Mouse (Mus musculus) ovary, postnatal 14 days (tissue): ENCODE data around the gene Arhgap21.

ENCODE experiments used
- DNase-seq: peaks from one replicate; pipeline ENCODE4 v3.0.0; 2022; ENCODE audit warnings: low spot score

Gene Arhgap21

DNA sequence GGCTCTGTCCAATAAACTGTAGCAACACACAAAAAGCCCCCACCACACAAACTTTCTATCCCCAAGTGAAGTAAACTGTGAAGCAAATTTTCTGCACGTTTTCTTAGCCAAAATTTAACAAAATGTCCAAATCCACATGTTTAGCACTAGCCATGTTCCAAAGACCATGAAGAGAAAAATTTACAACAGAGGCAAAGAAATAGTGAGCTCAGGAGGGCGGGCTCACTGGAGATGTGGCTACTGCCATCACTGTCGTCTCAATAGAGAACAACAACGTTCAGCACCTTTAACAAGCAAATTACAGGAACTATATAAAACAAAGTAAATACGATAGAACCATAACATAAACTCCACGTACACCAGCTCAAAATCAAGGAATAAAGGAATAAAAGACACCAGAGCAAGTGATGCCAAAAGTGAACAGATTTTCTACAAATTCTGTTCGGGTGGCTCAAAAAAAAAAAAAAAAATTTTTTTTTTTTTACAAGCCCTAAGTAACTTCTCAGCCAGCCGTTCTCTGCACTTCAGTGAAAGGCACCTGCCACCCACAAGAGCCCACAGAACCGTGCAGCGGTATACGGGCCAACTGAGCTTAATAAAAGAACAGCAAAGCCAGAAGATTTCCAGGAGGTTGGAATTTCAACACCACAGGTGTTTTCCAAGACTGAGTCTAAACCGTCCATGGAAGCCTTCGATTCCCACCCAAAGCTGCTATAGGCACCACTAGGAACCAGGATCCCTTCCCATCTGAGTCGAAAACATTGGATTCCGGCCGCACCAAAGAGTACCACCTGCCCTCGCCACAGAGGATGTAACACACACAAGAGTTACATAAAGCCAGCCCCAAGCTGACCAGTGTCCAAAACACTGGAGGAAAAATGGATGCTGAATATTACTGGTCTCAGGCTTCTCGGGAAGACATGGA is 2.2 kb downstream of the Arhgap21 start:
- DNase-seq: no peak

DNA sequence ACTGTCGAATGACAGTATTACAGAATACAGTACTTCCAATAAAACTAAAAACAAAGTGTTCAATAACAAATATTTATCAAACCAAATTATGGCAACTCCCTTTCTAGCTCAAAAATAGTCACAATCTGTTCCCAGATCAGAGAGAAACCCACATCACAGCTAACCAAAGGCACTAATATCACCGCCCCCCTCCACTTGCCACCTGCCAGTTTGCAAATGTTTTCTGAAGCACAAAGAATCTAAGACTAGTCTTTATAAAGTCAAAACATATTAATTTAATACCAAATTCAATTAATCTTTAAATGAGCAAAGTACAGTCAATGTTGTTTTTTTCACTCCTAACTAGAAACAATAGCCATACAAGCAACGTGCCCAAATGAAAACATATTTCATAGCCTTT is 3.3 kb downstream of the Arhgap21 start:
- no peak for DNase-seq

DNA sequence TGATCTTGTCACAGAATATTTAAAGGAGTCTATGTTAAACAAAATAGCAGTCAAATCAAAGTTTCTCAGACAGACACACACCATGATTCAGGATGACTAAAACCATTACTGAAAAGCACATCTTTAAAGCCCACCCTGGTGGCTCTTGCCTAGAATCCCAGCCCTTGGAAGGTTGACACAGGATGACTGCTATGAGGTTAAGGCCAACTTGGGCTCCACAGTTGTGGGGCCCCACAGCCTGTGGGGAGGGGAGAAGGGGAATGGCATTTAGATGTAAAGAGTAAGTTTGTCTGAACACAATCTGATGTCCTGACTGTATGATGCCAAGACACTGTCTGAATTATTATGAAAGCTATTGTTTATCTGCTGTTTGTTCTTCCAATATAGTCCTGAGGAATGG is 4.2 kb downstream of the Arhgap21 start:
- DNase-seq: no peak

DNA sequence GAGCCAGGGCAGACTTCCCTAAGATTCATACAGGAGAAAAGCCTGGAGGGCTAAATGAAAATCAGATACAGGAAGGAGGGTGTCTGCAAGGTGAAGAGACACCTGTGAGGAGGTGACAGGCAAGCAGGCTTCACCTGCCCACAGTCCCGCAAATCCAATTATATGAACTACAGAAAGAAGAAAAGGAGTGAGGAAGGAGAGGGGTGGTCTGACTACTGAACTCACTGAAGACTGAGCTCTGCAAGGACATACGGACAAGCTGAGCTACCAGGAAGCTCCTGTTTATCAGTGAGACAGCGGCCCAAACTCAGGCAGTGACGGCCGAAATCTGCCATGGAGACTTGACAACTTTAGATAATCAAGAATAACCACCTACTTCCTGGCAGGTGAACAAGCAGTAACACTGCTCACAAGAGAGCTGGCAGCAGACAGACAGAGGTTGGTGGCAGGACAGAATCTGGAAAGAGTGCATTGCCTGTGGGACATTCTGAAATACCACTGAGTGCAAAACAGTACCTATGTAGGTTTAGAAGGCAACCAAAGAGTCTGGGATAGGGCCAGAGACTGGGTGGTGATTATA is 5.4 kb downstream of the Arhgap21 start:
- no peak for DNase-seq

DNA sequence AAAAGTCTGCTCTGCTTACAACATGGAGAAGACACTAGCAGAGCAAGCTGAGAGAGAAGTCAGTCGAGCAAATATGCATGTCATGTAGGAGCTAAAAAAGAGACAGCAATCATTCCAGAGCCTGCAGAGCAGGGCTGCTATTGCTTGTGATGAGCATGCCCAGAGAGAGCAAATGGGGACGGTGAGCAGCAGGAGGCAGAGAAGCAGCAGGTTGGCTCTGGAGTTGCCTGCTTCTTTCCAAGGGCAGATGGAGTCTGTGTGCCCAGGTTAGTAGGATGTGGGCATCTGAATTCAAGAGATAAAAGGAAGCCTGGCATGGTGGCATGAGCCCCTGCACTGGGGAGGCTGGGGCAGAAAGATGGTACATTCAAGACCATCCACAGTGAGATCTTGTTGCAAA is 6.4 kb downstream of the Arhgap21 start:
- DNase-seq: no peak

DNA sequence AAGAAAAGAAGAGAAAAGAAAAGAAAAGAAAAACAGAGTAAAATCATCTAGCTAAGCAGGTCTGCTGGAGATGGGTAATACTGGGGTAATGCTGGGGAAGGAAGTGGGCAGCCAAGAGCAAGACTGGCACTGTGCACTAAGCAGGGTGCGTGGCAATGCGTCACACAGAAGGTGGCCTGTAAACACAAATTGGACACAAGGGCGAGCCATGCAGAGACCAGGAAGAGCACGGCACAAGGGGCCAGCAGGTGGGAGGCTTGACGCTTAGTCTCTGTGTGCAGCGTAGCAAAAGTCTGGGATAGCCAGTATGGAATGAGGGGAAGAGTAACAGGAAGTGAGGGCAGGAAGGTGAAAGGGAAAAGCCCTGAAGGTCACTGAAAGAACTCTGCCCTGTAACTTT is 6.9 kb downstream of the Arhgap21 start:
- DNase-seq: no peak

DNA sequence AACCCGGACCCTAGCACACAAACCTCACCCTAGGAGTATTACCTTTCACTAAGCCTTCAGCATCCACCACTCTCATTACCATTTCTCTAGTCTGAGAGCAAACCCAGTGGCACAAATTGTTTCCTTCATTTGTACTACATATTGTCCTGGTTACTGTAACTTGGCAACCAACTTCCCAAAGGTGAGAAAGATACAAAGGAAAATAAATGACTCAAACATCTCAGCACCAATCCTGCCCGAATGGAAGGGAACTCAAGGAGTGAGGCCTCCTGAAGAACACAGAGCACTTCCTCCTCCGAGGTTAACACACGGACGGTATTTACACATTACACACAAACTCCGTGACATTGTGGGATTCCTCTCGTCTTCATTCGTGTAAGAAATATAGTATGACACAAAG is 7.4 kb downstream of the Arhgap21 start:
- no peak for DNase-seq

DNA sequence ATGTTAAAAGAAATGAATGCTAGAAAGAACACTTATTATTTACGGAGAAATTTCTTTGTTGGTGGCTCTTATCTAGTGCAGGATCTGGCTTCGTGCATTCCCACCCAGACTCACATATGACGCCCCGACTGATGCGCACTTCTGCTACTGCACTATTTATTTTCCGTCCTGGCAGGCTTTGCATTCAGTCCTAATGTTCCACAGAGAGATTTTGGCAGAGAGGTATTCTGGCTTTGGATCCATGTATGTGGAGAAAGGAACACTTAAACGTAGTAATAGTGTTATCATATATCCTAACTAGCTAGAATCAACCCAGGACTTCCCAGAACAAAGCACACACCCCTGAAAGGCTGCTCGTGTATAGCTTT is 8.0 kb downstream of the Arhgap21 start:
- DNase-seq: no peak

DNA sequence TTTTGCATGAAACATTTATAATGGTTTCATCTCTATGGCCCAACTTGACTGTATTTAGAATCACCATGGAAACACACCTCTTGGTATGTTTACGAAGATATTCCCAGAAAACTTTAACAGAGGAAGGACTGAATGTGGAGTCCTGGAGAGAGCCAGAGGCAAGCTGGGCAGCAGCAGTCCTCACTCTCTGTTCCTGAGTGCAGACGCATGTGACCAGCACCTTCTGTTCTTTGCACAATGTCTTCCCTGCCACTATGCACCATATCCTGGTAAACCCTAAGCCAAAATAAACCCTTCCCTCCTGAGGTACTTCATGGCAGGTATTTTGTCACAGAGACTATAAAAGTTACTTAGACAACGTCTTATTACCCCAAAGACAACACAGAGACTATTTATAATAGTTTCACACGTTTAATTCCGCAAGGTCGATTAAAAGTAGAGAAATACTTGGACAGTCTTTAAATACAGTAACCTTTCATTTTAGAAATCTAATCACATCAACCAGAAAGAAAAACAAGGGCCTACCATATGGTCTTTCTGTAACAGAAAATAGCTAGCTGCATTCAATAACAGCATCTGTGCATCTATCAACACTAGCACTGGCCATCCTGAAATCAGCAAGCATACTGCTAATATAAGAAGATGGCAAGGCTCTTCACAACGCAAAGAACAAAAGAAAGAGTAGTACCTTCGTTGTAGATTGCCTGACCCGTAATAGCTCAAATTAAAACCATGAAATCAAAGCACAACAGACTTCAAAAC is 8.6 kb downstream of the Arhgap21 start:
- DNase-seq: no peak

DNA sequence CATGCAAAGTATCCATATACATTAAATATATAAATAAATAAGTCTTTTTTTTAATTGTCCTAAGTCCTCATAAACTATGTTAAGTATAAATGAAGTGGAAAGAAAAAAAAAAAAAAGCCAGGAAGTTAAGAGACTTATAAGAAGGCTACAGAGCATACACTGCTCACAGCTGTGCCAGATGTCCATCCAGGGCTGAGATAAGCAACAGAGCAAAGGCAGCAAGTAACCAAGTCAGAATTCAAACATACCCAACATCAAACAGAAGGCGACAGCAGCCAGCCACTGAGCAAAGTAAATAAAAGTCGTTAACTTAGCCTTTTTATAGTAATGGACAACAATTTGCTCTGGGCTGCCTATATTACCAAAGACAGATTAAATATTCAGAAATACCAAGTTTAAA is 9.6 kb downstream of the Arhgap21 start:
- DNase-seq: no peak

DNA sequence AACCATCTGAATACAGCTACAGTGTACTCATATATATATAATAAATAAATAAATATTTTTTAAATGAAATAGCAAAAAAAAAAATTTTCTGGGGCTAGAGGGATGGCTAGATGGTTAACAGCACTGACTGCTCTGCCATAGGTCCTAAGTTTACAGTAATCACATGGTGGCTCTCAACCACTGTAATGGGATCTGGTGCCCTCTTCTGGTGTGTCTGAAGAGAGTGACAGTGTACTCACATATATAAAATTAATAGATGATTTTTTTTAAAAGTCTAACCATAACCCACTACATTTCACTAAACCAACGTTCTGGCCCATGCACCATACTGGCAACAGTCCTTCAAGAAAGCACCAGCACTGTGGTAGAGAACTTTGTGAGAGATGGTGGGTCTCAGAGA is 10.7 kb downstream of the Arhgap21 start:
- no peak for DNase-seq

DNA sequence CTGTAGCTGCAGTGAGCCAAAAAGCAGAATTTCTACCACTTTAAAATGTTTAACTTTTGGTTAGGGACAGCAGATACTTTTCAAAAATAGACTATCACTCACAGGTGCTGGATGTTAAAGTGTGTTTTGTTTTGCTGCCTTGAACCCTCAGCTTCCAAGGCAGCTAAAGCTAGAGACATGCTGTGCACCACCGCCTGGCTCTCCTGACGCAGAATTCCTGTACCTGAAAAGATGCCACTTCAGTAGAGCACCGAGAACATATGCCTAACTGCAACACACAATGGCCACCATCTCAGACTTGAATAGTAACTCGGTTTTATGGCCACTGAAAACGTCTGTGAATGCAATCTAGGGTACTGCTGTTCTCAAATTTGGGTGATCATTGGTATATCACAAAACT is 12.0 kb downstream of the Arhgap21 start:
- DNase-seq: no peak

DNA sequence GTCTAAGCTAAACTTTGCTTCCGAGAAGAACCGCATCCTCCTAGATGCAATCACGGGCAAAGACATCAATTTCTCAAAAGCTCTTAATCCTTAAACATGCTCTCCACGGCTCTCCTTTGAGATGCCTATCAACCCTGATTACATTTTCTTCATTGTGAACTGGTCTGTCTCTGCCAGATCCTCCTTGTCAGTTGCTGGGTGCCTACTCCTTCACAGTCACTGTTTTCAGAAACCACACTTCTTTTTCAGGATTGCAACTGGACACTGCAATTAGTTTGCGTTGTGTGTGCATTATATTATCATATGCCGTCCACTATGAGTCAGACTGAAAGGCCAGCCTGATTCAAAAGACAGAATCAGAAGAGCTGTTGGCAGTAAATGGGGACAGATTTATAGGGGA is 12.7 kb downstream of the Arhgap21 start:
- no peak for DNase-seq

DNA sequence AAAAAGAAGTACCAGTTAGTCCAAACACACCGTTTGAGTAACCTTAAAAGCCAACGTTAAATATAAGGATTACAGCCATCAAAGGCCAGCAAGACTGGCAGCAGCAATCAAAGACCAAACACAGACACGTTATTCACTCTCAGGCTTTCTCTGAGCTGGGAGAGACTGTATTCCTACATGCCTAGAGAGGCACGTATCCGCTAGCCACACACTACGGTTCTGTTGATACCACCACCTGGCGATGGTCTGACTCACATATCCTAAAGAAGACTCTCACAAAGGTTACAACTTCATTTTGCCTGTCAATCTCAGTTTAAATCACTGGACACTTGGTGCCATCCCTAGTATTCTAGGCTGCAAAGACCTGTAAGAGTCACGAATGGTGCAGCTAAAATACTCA is 13.3 kb downstream of the Arhgap21 start:
- no peak for DNase-seq

DNA sequence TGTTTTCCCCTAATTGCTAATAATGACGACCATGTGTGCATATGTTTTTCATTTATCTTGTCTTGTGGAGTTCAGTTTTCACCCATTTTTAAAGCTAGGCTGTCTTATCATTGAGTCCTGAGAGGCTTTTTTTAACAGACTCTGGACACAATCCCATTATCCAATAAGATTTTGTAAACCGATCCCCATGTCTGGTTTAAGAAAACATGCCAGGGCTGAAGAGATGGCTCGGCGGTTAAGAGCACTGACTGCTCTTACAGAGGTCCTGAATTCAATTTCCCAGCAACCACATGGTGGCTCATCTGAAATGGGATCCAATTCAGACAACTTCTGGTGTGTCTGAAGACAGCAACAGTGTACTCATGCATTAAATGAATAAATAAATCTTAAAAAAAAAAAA is 16.0 kb downstream of the Arhgap21 start:
- no peak for DNase-seq

DNA sequence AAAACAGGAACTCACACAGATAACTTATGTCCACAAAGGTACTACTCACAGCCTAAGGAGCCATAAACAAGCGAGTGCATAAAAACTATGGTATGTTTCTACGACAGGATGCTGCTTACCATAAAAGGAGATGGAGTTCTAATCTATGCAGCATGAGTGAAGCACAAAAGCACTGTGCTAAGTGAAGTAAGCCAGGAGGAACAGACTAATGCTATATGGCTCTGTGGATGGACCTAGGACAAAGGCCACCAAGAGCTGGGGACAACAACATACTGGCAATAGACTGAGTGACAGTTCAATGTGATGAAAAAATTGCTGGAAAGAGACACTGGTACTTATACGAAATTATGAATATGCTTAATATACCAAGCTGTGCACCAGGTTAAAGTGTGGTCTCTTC is 19.5 kb downstream of the Arhgap21 start:
- no peak for DNase-seq

DNA sequence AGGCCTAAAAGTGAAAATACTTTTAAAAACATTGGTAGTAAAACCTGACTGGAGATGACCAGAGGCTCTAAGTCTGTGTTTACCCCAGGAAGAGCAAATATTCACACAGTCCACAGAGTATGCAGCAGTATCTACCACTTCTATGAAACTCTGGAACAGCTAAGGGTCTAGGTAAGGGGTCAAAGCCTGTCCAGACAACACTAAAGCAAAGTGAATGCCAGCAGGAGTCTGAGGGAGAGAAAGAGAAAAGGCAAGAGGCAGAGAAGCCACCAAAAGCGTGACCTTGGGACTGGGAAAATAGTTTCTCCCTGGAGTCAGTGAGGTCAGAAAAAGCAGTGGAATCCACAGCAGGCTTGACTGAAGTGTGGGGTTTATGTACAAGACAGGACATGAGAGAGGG is 21.6 kb downstream of the Arhgap21 start:
- DNase-seq: no peak

DNA sequence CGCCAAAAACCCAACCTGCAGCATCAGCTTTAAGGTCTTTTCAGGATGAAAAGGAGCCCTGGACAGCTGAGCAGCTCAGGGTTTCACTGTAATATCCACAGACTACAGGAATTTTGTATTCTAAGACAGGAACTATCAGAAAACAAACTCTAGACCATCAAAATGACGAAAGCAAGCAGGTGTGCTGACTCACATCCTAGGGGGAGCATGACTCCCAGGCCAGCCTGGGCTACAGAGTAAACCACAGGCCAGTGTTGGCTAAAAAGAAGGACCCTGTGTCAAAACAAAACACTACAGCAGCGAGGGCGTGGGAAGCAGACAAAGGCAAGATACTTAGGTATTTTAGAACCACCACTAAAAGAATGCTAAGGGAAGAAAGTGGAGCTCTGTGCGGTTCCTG is 23.1 kb downstream of the Arhgap21 start:
- DNase-seq: no peak

DNA sequence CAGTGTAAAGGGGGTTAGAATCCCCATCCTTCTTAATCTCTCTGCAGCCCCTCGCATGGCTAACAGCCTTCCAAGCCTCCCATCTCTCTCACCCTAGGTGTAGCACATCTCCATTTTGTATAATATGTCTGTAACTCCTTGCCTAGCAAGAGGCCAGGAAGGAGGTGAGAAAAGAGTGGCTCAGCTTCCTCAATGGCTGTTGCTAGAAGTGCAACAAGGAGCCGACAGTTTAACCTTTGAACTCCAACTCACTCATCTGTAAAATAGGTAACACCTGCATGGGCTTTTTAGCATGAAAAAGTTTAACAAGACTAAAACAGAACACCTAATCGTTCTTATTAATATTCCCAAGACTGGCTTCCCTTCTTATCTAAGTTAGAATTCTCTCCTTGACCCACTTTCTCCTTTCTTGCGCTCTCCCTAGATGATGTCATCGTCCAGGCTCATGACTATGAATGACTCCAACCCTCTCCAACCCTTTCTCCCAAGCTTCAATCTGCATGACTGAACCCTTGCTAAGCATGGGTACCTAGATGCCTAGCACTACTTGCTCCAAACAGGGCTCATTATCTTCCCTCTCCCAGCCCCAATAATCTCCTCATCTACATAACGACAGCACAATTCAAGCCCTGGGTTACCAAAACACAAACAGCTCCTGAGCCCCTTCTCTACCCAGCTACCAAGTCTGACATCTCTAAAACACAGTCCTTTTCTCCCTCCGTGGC is 24.8 kb downstream of the Arhgap21 start:
- no peak for DNase-seq

DNA sequence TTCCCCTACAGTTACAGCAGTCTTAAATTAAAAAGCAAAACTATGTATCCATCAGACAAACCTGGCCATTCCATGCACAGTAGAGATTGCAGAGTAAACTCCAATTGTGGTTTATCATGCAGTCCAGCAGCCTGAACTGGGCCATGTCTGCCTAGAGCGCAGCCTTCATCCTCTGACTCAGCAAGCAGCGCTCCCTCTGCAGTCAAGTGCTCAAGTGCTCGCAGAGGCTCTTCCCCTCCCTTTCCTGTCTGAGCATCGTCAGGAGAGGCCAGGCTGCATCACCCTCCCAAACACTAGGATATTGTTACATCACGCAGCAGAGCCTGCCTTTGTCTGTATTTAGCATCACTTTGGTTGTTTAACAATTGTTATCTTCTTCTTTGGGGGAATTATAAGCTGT is 25.5 kb downstream of the Arhgap21 start:
- DNase-seq: no peak

DNA sequence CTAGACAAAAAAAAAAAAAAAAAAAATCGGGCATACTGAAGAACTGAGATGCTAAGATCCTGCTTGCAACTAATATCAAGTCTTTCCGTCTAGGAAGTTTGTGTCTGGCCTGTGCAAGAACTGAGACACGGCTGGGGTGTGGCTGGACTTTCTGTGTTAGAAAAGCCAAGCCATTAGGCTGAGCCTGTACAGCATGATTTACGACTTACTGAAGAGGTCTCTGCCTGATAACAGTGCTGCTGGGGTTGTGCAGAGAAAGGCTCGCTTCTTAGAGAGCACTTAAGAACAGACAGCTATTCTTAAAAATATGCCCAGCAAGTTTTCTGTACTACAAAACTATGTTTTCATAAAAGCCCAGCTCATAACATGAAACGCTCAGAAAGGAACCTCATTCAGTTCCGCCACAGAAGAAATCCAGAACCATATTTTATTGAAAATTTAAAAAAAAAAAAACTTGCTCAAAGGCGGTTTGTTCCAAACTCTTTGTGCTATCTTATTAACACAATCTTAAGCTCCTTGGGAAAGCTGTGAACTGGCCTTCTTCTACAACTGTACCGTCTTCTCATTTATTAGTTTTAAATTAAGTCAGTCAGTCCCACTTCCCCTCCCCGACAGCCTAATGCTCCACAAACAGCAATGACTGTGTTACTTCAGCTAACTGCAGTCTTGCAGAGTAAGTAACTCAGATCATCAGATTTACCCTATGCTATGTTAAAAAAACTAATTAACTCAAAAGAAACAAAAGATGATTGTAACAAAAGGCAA is 26.1 kb downstream of the Arhgap21 start:
- DNase-seq: no peak

DNA sequence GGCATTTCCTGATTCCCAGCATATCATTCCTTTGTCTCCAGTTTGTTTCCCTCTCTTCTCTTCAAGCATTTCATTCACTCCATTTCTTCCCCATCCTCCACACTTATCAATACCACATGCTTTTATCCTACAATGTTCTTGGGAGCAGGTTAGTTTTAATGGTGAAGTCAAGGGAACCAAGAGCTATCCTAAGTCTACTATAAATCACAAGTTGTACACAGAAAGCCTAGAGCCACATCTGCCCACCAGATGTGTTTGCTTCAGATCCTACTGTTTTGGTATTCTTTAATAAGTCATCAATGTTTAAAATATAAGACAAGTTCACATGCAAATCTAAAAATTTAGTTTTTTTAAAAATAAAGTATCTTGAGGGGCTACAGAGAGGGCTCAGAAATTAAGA is 27.6 kb downstream of the Arhgap21 start:
- no peak for DNase-seq
